Mouse (Mus musculus) heart, postnatal 0 days (tissue): ENCODE measurements around the gene Gad1.

Source experiments
- CTCF ChIP-seq: IDR thresholded peaks from 2 replicates; pipeline ENCODE4 v1.5.1; 2016; ENCODE audit warnings: antibody characterized with exemption, control low read depth, low read depth
- EP300 ChIP-seq: IDR thresholded peaks from 2 replicates; pipeline ENCODE4 v1.6.1; 2016; ENCODE audit warnings: antibody characterized with exemption, low read depth

GRCm38 (mm10) chr2:70563721-70564645 lies 11.1 kb downstream of the Gad1 start:
- TF ChIP-seq CTCF (no peak), EP300 (no peak)
